Mouse (Mus musculus): ENCODE results near the gene Ak4. TPM values are rescaled to one million over a fixed set of nuclear protein-coding genes. Genes with fewer than 3 reads are reported as not detected.

Ak4 gene
- polyA plus RNA-seq, 1 experiment from 2014 or later: 5.0 TPM

- no peak overlapping the region for H3K4me3 ChIP-seq (ENCODE audit: low read depth, low read length)
- DNase-seq (ENCODE audit: low spot score): no peak
- no peaks in the 10 kb centered on the region for H3K9me3 ChIP-seq (ENCODE audit: control insufficient read depth, low read length)
- no peaks in the 10 kb centered on the region for H3K36me3 ChIP-seq (ENCODE audit: control insufficient read depth, insufficient read depth, low read length)
- H3K4me1 ChIP-seq (ENCODE audit: control insufficient read depth, insufficient read depth, low read length): 0 out of 2 replicates have a peak, but pooled peaks cover 3% of the 10 kb centered on the region
- H3K27me3 ChIP-seq (replicated peaks; ENCODE audit: control insufficient read depth, insufficient read depth, low read length): no peaks in the 10 kb centered on the region
- H3K27ac ChIP-seq (replicated peaks; ENCODE audit: low read depth, low read length): no peak overlapping the region
- 94% methylated on average over 4 of the region's 4 CpGs for WGBS
- no peak overlapping the region for H3K4me2 ChIP-seq (ENCODE audit: low read depth, low read length)
- ATAC-seq (ENCODE audit: low read depth): no peak
- H3K9ac ChIP-seq (ENCODE audit: low read depth, low read length): no peak overlapping the region
Observed at GRCm38 (mm10) chr4:101406411-101407196, 12.5 kb upstream of the Ak4 start.

GRCm38 (mm10) chr4:101416966-101417365 lies 2.1 kb upstream of the Ak4 start:
- Histone ChIP-seq H3K27ac (replicated peaks; ENCODE audit: low read depth, low read length) (no peak overlapping the region), H3K27me3 (replicated peaks; ENCODE audit: control insufficient read depth, insufficient read depth, low read length) (no peaks in the 10 kb centered on the region), H3K4me2 (ENCODE audit: low read depth, low read length) (no peak overlapping the region), H3K4me3 (ENCODE audit: low read depth, low read length) (no peak overlapping the region), H3K9me3 (ENCODE audit: control insufficient read depth, low read length) (no peaks in the 10 kb centered on the region), H3K36me3 (ENCODE audit: control insufficient read depth, insufficient read depth, low read length) (no peaks in the 10 kb centered on the region), H3K9ac (ENCODE audit: low read depth, low read length) (no peak overlapping the region), H3K4me1 (ENCODE audit: control insufficient read depth, insufficient read depth, low read length) (no peaks in the 10 kb centered on the region)
- no peak for DNase-seq (ENCODE audit: low spot score)
- no peak for ATAC-seq (ENCODE audit: low read depth)
- WGBS: 85% methylated on average over 11 of the region's 11 CpGs

- DNase-seq (ENCODE audit: low spot score) (peak; percentile 39), ATAC-seq (ENCODE audit: low read depth) (peak; percentile 77)
- peak overlapping the region; percentile 86 for H3K9ac ChIP-seq (ENCODE audit: low read depth, low read length)
- H3K9me3 ChIP-seq (ENCODE audit: control insufficient read depth, low read length): no peaks in the 10 kb centered on the region
- no peaks in the 10 kb centered on the region for H3K36me3 ChIP-seq (ENCODE audit: control insufficient read depth, insufficient read depth, low read length)
- peak overlapping the region; percentile 95 for H3K4me2 ChIP-seq (ENCODE audit: low read depth, low read length)
- H3K4me3 ChIP-seq (ENCODE audit: low read depth, low read length): peak overlapping the region; percentile 75
- H3K27ac ChIP-seq (replicated peaks; ENCODE audit: low read depth, low read length): peak overlapping the region; percentile 18; the same call in 1 of the 2 replicates
- no peaks in the 10 kb centered on the region for H3K27me3 ChIP-seq (replicated peaks; ENCODE audit: control insufficient read depth, insufficient read depth, low read length)
- WGBS: 1% methylated on average over 23 of the region's 90 CpGs
- H3K4me1 ChIP-seq (ENCODE audit: control insufficient read depth, insufficient read depth, low read length): peaks cover 9% of the 10 kb centered on the region; the same call in 1 of the 2 replicates
Observed at GRCm38 (mm10) chr4:101419911-101420880, 1.1 kb downstream of the Ak4 start.

- no peaks in the 10 kb centered on the region for H3K27me3 ChIP-seq (replicated peaks; ENCODE audit: control insufficient read depth, insufficient read depth, low read length)
- ATAC-seq (ENCODE audit: low read depth) (no peak), DNase-seq (ENCODE audit: low spot score) (no peak)
- no peaks in the 10 kb centered on the region for H3K9me3 ChIP-seq (ENCODE audit: control insufficient read depth, low read length)
- H3K27ac ChIP-seq (replicated peaks; ENCODE audit: low read depth, low read length): no peak overlapping the region
- no peak overlapping the region for H3K4me3 ChIP-seq (ENCODE audit: low read depth, low read length)
- H3K9ac ChIP-seq (ENCODE audit: low read depth, low read length): no peak overlapping the region
- no peak overlapping the region for H3K4me2 ChIP-seq (ENCODE audit: low read depth, low read length)
- H3K4me1 ChIP-seq (ENCODE audit: control insufficient read depth, insufficient read depth, low read length): peaks cover 9% of the 10 kb centered on the region; the same call in 1 of the 2 replicates
- WGBS: 84% methylated on average over 10 of the region's 10 CpGs
- no peaks in the 10 kb centered on the region for H3K36me3 ChIP-seq (ENCODE audit: control insufficient read depth, insufficient read depth, low read length)
Observed at GRCm38 (mm10) chr4:101422996-101423395, 3.9 kb downstream of the Ak4 start.

- no peak for DNase-seq (ENCODE audit: low spot score)
- no peak for ATAC-seq (ENCODE audit: low read depth)
- no peak overlapping the region for H3K4me2 ChIP-seq (ENCODE audit: low read depth, low read length)
- no peaks in the 10 kb centered on the region for H3K27me3 ChIP-seq (replicated peaks; ENCODE audit: control insufficient read depth, insufficient read depth, low read length)
- H3K36me3 ChIP-seq (ENCODE audit: control insufficient read depth, insufficient read depth, low read length): no peaks in the 10 kb centered on the region
- no peak overlapping the region for H3K4me3 ChIP-seq (ENCODE audit: low read depth, low read length)
- peaks cover 9% of the 10 kb centered on the region; the same call in 1 of the 2 replicates for H3K4me1 ChIP-seq (ENCODE audit: control insufficient read depth, insufficient read depth, low read length)
- no peaks in the 10 kb centered on the region for H3K9me3 ChIP-seq (ENCODE audit: control insufficient read depth, low read length)
- 78% methylated on average over 5 of the region's 5 CpGs for WGBS
- H3K9ac ChIP-seq (ENCODE audit: low read depth, low read length): no peak overlapping the region
- no peak overlapping the region for H3K27ac ChIP-seq (replicated peaks; ENCODE audit: low read depth, low read length)
Observed at GRCm38 (mm10) chr4:101423571-101423970, 4.5 kb downstream of the Ak4 start.

GRCm38 (mm10) chr4:101424495-101424894 lies 5.4 kb downstream of the Ak4 start:
- ATAC-seq (ENCODE audit: low read depth) (no peak), DNase-seq (ENCODE audit: low spot score) (no peak)
- Histone ChIP-seq H3K4me2 (ENCODE audit: low read depth, low read length) (no peak overlapping the region), H3K4me1 (ENCODE audit: control insufficient read depth, insufficient read depth, low read length) (peaks cover 9% of the 10 kb centered on the region; the same call in 1 of the 2 replicates), H3K27me3 (replicated peaks; ENCODE audit: control insufficient read depth, insufficient read depth, low read length) (no peaks in the 10 kb centered on the region), H3K9me3 (ENCODE audit: control insufficient read depth, low read length) (no peaks in the 10 kb centered on the region), H3K9ac (ENCODE audit: low read depth, low read length) (no peak overlapping the region), H3K27ac (replicated peaks; ENCODE audit: low read depth, low read length) (no peak overlapping the region), H3K36me3 (ENCODE audit: control insufficient read depth, insufficient read depth, low read length) (no peaks in the 10 kb centered on the region), H3K4me3 (ENCODE audit: low read depth, low read length) (no peak overlapping the region)
- 74% methylated on average over 3 of the region's 3 CpGs for WGBS

GRCm38 (mm10) chr4:101425119-101425518 lies 6.0 kb downstream of the Ak4 start:
- 45% methylated on average over 5 of the region's 5 CpGs for WGBS
- H3K36me3 ChIP-seq (ENCODE audit: control insufficient read depth, insufficient read depth, low read length): no peaks in the 10 kb centered on the region
- no peak overlapping the region for H3K27ac ChIP-seq (replicated peaks; ENCODE audit: low read depth, low read length)
- H3K9me3 ChIP-seq (ENCODE audit: control insufficient read depth, low read length): no peaks in the 10 kb centered on the region
- no peak for ATAC-seq (ENCODE audit: low read depth)
- H3K4me3 ChIP-seq (ENCODE audit: low read depth, low read length): no peak overlapping the region
- H3K4me2 ChIP-seq (ENCODE audit: low read depth, low read length): no peak overlapping the region
- DNase-seq (ENCODE audit: low spot score): peak; percentile 50
- H3K9ac ChIP-seq (ENCODE audit: low read depth, low read length): no peak overlapping the region
- H3K4me1 ChIP-seq (ENCODE audit: control insufficient read depth, insufficient read depth, low read length): peaks cover 9% of the 10 kb centered on the region; the same call in 1 of the 2 replicates
- no peaks in the 10 kb centered on the region for H3K27me3 ChIP-seq (replicated peaks; ENCODE audit: control insufficient read depth, insufficient read depth, low read length)

GRCm38 (mm10) chr4:101425666-101426065 lies 6.6 kb downstream of the Ak4 start:
- no peaks in the 10 kb centered on the region for H3K9me3 ChIP-seq (ENCODE audit: control insufficient read depth, low read length)
- 87% methylated on average over 3 of the region's 3 CpGs for WGBS
- H3K9ac ChIP-seq (ENCODE audit: low read depth, low read length): no peak overlapping the region
- no peak overlapping the region for H3K27ac ChIP-seq (replicated peaks; ENCODE audit: low read depth, low read length)
- H3K27me3 ChIP-seq (replicated peaks; ENCODE audit: control insufficient read depth, insufficient read depth, low read length): no peaks in the 10 kb centered on the region
- H3K4me1 ChIP-seq (ENCODE audit: control insufficient read depth, insufficient read depth, low read length): peaks cover 9% of the 10 kb centered on the region; the same call in 1 of the 2 replicates
- ATAC-seq (ENCODE audit: low read depth) (no peak), DNase-seq (ENCODE audit: low spot score) (no peak)
- no peak overlapping the region for H3K4me2 ChIP-seq (ENCODE audit: low read depth, low read length)
- H3K4me3 ChIP-seq (ENCODE audit: low read depth, low read length): no peak overlapping the region
- no peaks in the 10 kb centered on the region for H3K36me3 ChIP-seq (ENCODE audit: control insufficient read depth, insufficient read depth, low read length)
